Mouse (Mus musculus) T-helper 2 cell (primary cell): ENCODE results near the gene Vmn2r113.
"Not testable (repeated sequence)": the region's sequence is repeated elsewhere in the genome, so short reads cannot be mapped to it uniquely, and the experiment has no call there.

ENCODE experiments used
- in situ Hi-C: fragments of 300-600 bp; cut with MboI, MseI; formaldehyde crosslinking; loops from one replicate; pipeline ENCODE4 v1.15.1; 2025; ENCODE audit warnings: high pct_unique_total_duplicates

Gene Vmn2r113

GRCm38 (mm10) chr17:22942684-22943083 is at the start of gene Vmn2r113:
Vmn2r113 (plus strand) TSS chr17:22942984.
- in situ Hi-C loops = not testable (repeated sequence)
